In genomic region chr17:26124560-26124959, GRCm38 (mm10) we compare ENCODE assay signal across 9 mouse cellular contexts. TPM values are rescaled to one million over a fixed set of nuclear protein-coding genes. Genes with fewer than 3 reads are reported as not detected.
DNase-seq lines count a peak whose midpoint lies in the region; ATAC-seq and TF ChIP-seq lines count a peak whose summit lies in the region.
"Had no signal": no experiment of that assay in that cellular context is flagged by ENCODE, and none has a peak within 500 bp of the region (broad histone marks: within the 10 kb centered on the region; RNA-seq: fewer than 3 reads in every experiment).

No protein-coding gene starts in this region.

- H3K4me1 ChIP-seq in embryonic facial prominence, embryonic 14.5 days (ENCODE audit: control insufficient read depth, insufficient read depth, low read length): peaks cover 8% of the 10 kb centered on the region
- peaks cover 6% of the 10 kb centered on the region; the same call in 1 of the 2 replicates for H3K4me1 ChIP-seq in intestine, postnatal 0 days (replicated peaks; ENCODE audit: control insufficient read depth, insufficient read depth, low read length)
- H3K4me1 ChIP-seq in neural tube, embryonic 14.5 days (ENCODE audit: control insufficient read depth, insufficient read depth, low read length): peaks cover 10% of the 10 kb centered on the region

- 82% methylated on average over 7 of the region's 7 CpGs for whole genome bisulfite sequencing in embryonic facial prominence, embryonic 14.5 days
- 71% methylated on average over 7 of the region's 7 CpGs for WGBS in intestine, postnatal 0 days
- 93% methylated on average over 7 of the region's 7 CpGs for WGBS in neural tube, embryonic 14.5 days

- no peak for DNase-seq in layer of hippocampus, adult 2 months (ENCODE audit: low spot score in 2 of 2)
- DNase-seq in layer of hippocampus, adult 11-12 months (ENCODE audit: low spot score): no peak
- DNase-seq in embryonic facial prominence, embryonic 14.5 days (ENCODE audit: low spot score): no peak
- no peak for DNase-seq in layer of hippocampus, postnatal 10 days (ENCODE audit: low spot score in 2 of 2)
- DNase-seq: retina, postnatal 1 day had no signal

- H3K27ac ChIP-seq in layer of hippocampus, adult 2 months: no peak overlapping the region
- no peak overlapping the region for H3K27ac ChIP-seq in embryonic facial prominence, embryonic 14.5 days (replicated peaks; ENCODE audit: low read depth, low read length)
- H3K27ac ChIP-seq in intestine, postnatal 0 days (ENCODE audit: low read depth, low read length): no peak overlapping the region
- no peak overlapping the region for H3K27ac ChIP-seq in neural tube, embryonic 14.5 days (ENCODE audit: low read depth, low read length)

- peak overlapping the region; percentile 100 for H3K4me3 ChIP-seq in layer of hippocampus, adult 2 months
- H3K4me3 ChIP-seq in embryonic facial prominence, embryonic 14.5 days (ENCODE audit: low read depth, low read length): peak overlapping the region; percentile 77
- peak overlapping the region; percentile 69 for H3K4me3 ChIP-seq in intestine, postnatal 0 days (ENCODE audit: low read depth, low read length)
- H3K4me3 ChIP-seq in neural tube, embryonic 14.5 days (ENCODE audit: low read depth, low read length): peak overlapping the region; percentile 88

- H3K9me3 ChIP-seq in embryonic facial prominence, embryonic 14.5 days (ENCODE audit: control insufficient read depth, low read length): no peaks in the 10 kb centered on the region
- H3K9me3 ChIP-seq in intestine, postnatal 0 days (ENCODE audit: control insufficient read depth): no peaks in the 10 kb centered on the region
- H3K9me3 ChIP-seq in neural tube, embryonic 14.5 days (ENCODE audit: control insufficient read depth, low read length): no peaks in the 10 kb centered on the region

- peaks cover 41% of the 10 kb centered on the region for H3K36me3 ChIP-seq in embryonic facial prominence, embryonic 14.5 days (ENCODE audit: control insufficient read depth, insufficient read depth, low read length)
- peaks cover 41% of the 10 kb centered on the region for H3K36me3 ChIP-seq in intestine, postnatal 0 days (ENCODE audit: control insufficient read depth, insufficient read depth)
- H3K36me3 ChIP-seq in neural tube, embryonic 14.5 days (ENCODE audit: control insufficient read depth, insufficient read depth, low read length): peaks cover 23% of the 10 kb centered on the region

- TF ChIP-seq CTCF in layer of hippocampus, adult 2 months (conservative IDR thresholded peaks at IDR 0.05): no peak
- TF ChIP-seq CTCF in intestine, postnatal 0 days (IDR thresholded peaks at IDR 0.05; ENCODE audit: low read depth): no peak

- ATAC-seq in embryonic facial prominence, embryonic 14.5 days (ENCODE audit: low read depth): no peak
- no peak for ATAC-seq in intestine, postnatal 0 days
- no peak for ATAC-seq in neural tube, embryonic 14.5 days (ENCODE audit: low read depth)
- ATAC-seq in inflammation-experienced regulatory T-cells, adult 6 months: no peak
- no peak for ATAC-seq in megakaryocyte progenitor cell, adult 5-6 weeks (replicated peaks; ENCODE audit: poor library complexity)

- peak overlapping the region; percentile 92 for H3K4me2 ChIP-seq in embryonic facial prominence, embryonic 14.5 days (ENCODE audit: low read depth, low read length)
- H3K4me2 ChIP-seq in intestine, postnatal 0 days (replicated peaks; ENCODE audit: low read depth): peak overlapping the region; percentile 75
- H3K4me2 ChIP-seq in neural tube, embryonic 14.5 days (ENCODE audit: low read depth, low read length): peak overlapping the region; percentile 88; the same call in 1 of the 2 replicates

- H3K9ac ChIP-seq in embryonic facial prominence, embryonic 14.5 days (ENCODE audit: low read depth, low read length): peak overlapping the region; percentile 72
- H3K9ac ChIP-seq in intestine, postnatal 0 days (ENCODE audit: low read depth, low read length): peak overlapping the region; percentile 61
- H3K9ac ChIP-seq in neural tube, embryonic 14.5 days (replicated peaks; ENCODE audit: low read depth, low read length): no peak overlapping the region

- no peaks in the 10 kb centered on the region for H3K27me3 ChIP-seq in embryonic facial prominence, embryonic 14.5 days (replicated peaks; ENCODE audit: control insufficient read depth, insufficient read depth, low read length)
- no peaks in the 10 kb centered on the region for H3K27me3 ChIP-seq in intestine, postnatal 0 days (replicated peaks; ENCODE audit: control insufficient read depth, insufficient read depth, low read length)
- H3K27me3 ChIP-seq in neural tube, embryonic 14.5 days (ENCODE audit: control insufficient read depth, insufficient read depth, low read length): no peaks in the 10 kb centered on the region

RNA-seq across cellular contexts. Expression of gene Mrpl28, which starts 1.3 kb away (rescaled TPM):
- total RNA-seq in layer of hippocampus, adult 2 months (2021): 10 to 100 TPM; 59.7 to 63.9 TPM
- 177 and 183 TPM in 2 replicates for polyA plus RNA-seq in embryonic facial prominence, embryonic 14.5 days (2014; fragmentation: Nextera tagmentation; extraction: Ambion mirVana)
- polyA plus RNA-seq in intestine, postnatal 0 days (2015; fragmentation: Nextera tagmentation; extraction: Ambion mirVana): 142 and 143 TPM in 2 replicates
- 177 and 192 TPM in 2 replicates for polyA plus RNA-seq in neural tube, embryonic 14.5 days (2014; fragmentation: Nextera tagmentation; extraction: Ambion mirVana)
- 100 to 1,000 TPM in 2 of 3 experiments, 10 to 100 TPM in 1; 94.6 to 150 (median 125) TPM for polyA plus RNA-seq in inflammation-experienced regulatory T-cells, adult 6 months (2017; shearing (Covaris generic))
- 10 to 100 TPM; 72.2 to 81.8 TPM for total RNA-seq in layer of hippocampus, postnatal 10 days (2021)
- total RNA-seq in megakaryocyte progenitor cell, adult 5-6 weeks (2015): 73.3 and 84.4 TPM in 2 replicates
- total RNA-seq in megakaryocyte progenitor cell, adult 5-6 weeks (2017): 40.7 and 46.4 TPM in 2 replicates

RNA-seq across cellular contexts. Expression of gene Tmem8, which starts 11.5 kb away (rescaled TPM):
- 10 to 100 TPM; 14.1 to 14.2 TPM for total RNA-seq in layer of hippocampus, adult 2 months (2021)
- 2.1 and 3.0 TPM in 2 replicates for polyA plus RNA-seq in embryonic facial prominence, embryonic 14.5 days (2014; fragmentation: Nextera tagmentation; extraction: Ambion mirVana)
- 26.5 TPM in 2 replicates for polyA plus RNA-seq in intestine, postnatal 0 days (2015; fragmentation: Nextera tagmentation; extraction: Ambion mirVana)
- 2.8 and 3.1 TPM in 2 replicates for polyA plus RNA-seq in neural tube, embryonic 14.5 days (2014; fragmentation: Nextera tagmentation; extraction: Ambion mirVana)
- polyA plus RNA-seq in inflammation-experienced regulatory T-cells, adult 6 months (2017; shearing (Covaris generic)): 1 to 10 TPM; 6.0 to 8.5 (median 6.3) TPM
- total RNA-seq in layer of hippocampus, postnatal 10 days (2021): 1 to 10 TPM; 7.6 to 7.8 TPM
- 7.2 and 7.4 TPM in 2 replicates for total RNA-seq in megakaryocyte progenitor cell, adult 5-6 weeks (2015)
- total RNA-seq in megakaryocyte progenitor cell, adult 5-6 weeks (2017): 4.9 and 8.6 TPM in 2 replicates

RNA-seq across cellular contexts. Expression of gene Axin1, which starts 13.9 kb away (rescaled TPM):
- 10 to 100 TPM; 24.3 to 25.2 TPM for total RNA-seq in layer of hippocampus, adult 2 months (2021)
- 10.7 and 12.9 TPM in 2 replicates for polyA plus RNA-seq in embryonic facial prominence, embryonic 14.5 days (2014; fragmentation: Nextera tagmentation; extraction: Ambion mirVana)
- polyA plus RNA-seq in intestine, postnatal 0 days (2015; fragmentation: Nextera tagmentation; extraction: Ambion mirVana): 9.3 and 9.6 TPM in 2 replicates
- 7.1 and 7.7 TPM in 2 replicates for polyA plus RNA-seq in neural tube, embryonic 14.5 days (2014; fragmentation: Nextera tagmentation; extraction: Ambion mirVana)
- polyA plus RNA-seq in inflammation-experienced regulatory T-cells, adult 6 months (2017; shearing (Covaris generic)): 10 to 100 TPM; 10.3 to 11.0 (median 10.9) TPM
- 10 to 100 TPM; 23.7 to 25.1 TPM for total RNA-seq in layer of hippocampus, postnatal 10 days (2021)
- total RNA-seq in megakaryocyte progenitor cell, adult 5-6 weeks (2015): 26.2 and 34.6 TPM in 2 replicates
- total RNA-seq in megakaryocyte progenitor cell, adult 5-6 weeks (2017): 160 and 191 TPM in 2 replicates

RNA-seq across cellular contexts. Expression of gene Nme4, which starts 29.2 kb away (rescaled TPM):
- 1 to 10 TPM; 5.7 to 6.7 TPM for total RNA-seq in layer of hippocampus, adult 2 months (2021)
- 77.2 and 92.4 TPM in 2 replicates for polyA plus RNA-seq in embryonic facial prominence, embryonic 14.5 days (2014; fragmentation: Nextera tagmentation; extraction: Ambion mirVana)
- polyA plus RNA-seq in intestine, postnatal 0 days (2015; fragmentation: Nextera tagmentation; extraction: Ambion mirVana): 18.5 and 20.4 TPM in 2 replicates
- 10.8 and 16.3 TPM in 2 replicates for polyA plus RNA-seq in neural tube, embryonic 14.5 days (2014; fragmentation: Nextera tagmentation; extraction: Ambion mirVana)
- polyA plus RNA-seq in inflammation-experienced regulatory T-cells, adult 6 months (2017; shearing (Covaris generic)): 1 to 10 TPM in 1 of 3 experiments, under 1 TPM in 2; 0.39 to 1.0 (median 0.52) TPM
- 1 to 10 TPM; 4.6 to 5.7 TPM for total RNA-seq in layer of hippocampus, postnatal 10 days (2021)
- total RNA-seq in megakaryocyte progenitor cell, adult 5-6 weeks (2015): 46.5 and 47.1 TPM in 2 replicates
- 42.7 and 45.4 TPM in 2 replicates for total RNA-seq in megakaryocyte progenitor cell, adult 5-6 weeks (2017)

RNA-seq across cellular contexts. Expression of gene Decr2, which starts 34.4 kb away (rescaled TPM):
- 10 to 100 TPM; 26.7 to 28.9 TPM for total RNA-seq in layer of hippocampus, adult 2 months (2021)
- 15.7 and 18.5 TPM in 2 replicates for polyA plus RNA-seq in embryonic facial prominence, embryonic 14.5 days (2014; fragmentation: Nextera tagmentation; extraction: Ambion mirVana)
- polyA plus RNA-seq in intestine, postnatal 0 days (2015; fragmentation: Nextera tagmentation; extraction: Ambion mirVana): 36.2 and 37.4 TPM in 2 replicates
- 28.4 and 33.4 TPM in 2 replicates for polyA plus RNA-seq in neural tube, embryonic 14.5 days (2014; fragmentation: Nextera tagmentation; extraction: Ambion mirVana)
- polyA plus RNA-seq in inflammation-experienced regulatory T-cells, adult 6 months (2017; shearing (Covaris generic)): 10 to 100 TPM; 14.2 to 26.5 (median 21.7) TPM
- total RNA-seq in layer of hippocampus, postnatal 10 days (2021): 10 to 100 TPM; 24.8 to 25.7 TPM
- 2.9 and 5.3 TPM in 2 replicates for total RNA-seq in megakaryocyte progenitor cell, adult 5-6 weeks (2015)
- 10.1 and 11.7 TPM in 2 replicates for total RNA-seq in megakaryocyte progenitor cell, adult 5-6 weeks (2017)
